Mouse (Mus musculus) embryonic facial prominence, embryonic 12.5 days (tissue): ENCODE measurements around the gene Hrg. TPM values are rescaled to one million over a fixed set of nuclear protein-coding genes. Genes with fewer than 3 reads are reported as not detected.
"Not testable (repeated sequence)": the region's sequence is repeated elsewhere in the genome, so short reads cannot be mapped to it uniquely, and the experiment has no call there.

Experiments
- ATAC-seq: fragments of 200-750 bp; cut with Nextera tagmentation; 2 replicates; pipeline ENCODE4 v1.8.0; 2017; ENCODE audit not compliant: insufficient number of reproducible peaks, insufficient read depth, low FRiP score, low TSS enrichment
- H3K27ac ChIP-seq: fragments of 300-500 bp; sonication (generic); 2 replicates; pipeline ENCODE4 v1.5.1; 2016; ENCODE audit warnings: mild to moderate bottlenecking
- H3K27me3 ChIP-seq: fragments of 300-500 bp; sonication (generic); 2 replicates; pipeline ENCODE4 v1.6.1; 2016; ENCODE audit warnings: mild to moderate bottlenecking, moderate library complexity
- H3K36me3 ChIP-seq: fragments of 300-500 bp; sonication (generic); 2 replicates; pipeline ENCODE4 v1.6.1; 2016; ENCODE audit warnings: mild to moderate bottlenecking
- H3K4me1 ChIP-seq: fragments of 300-500 bp; sonication (generic); 2 replicates; pipeline ENCODE4 v1.6.1; 2016
- H3K4me2 ChIP-seq: fragments of 300-500 bp; sonication (generic); replicated peaks from 2 replicates; pipeline ENCODE4 v1.6.1; 2016; ENCODE audit warnings: mild to moderate bottlenecking, moderate library complexity
- H3K4me3 ChIP-seq: fragments of 300-500 bp; sonication (generic); 2 replicates; pipeline ENCODE4 v1.5.1; 2016; ENCODE audit warnings: mild to moderate bottlenecking
- H3K9ac ChIP-seq: fragments of 300-500 bp; sonication (generic); 2 replicates; pipeline ENCODE4 v1.6.1; 2016; ENCODE audit warnings: mild to moderate bottlenecking, moderate library complexity
- H3K9me3 ChIP-seq: fragments of 300-500 bp; sonication (generic); 2 replicates; pipeline ENCODE4 v1.6.1; 2016; ENCODE audit warnings: mild to moderate bottlenecking, moderate library complexity
- WGBS: fragments of 180-500 bp; shearing (Covaris S2); methylation state at CpG from one replicate; pipeline ENCODE4 v1.1.7; 2016; 5-methylcytosine and 5-hydroxymethylcytosine counted together
- polyA plus RNA-seq: library from polyadenylated mRNA; unstranded; fragments of >200 nt; fragmentation: Nextera tagmentation; extraction: Ambion mirVana; gene quantifications from 2 replicates; pipeline ENCODE4 v1.2.1, GENCODE M21; 2016

Gene Hrg
- polyA plus RNA-seq, 1 experiment from 2014 or later = not detected

- H3K4me3 ChIP-seq = no peak overlapping the region
- no peak for ATAC-seq
- H3K9me3 ChIP-seq = no peaks in the 10 kb centered on the region
- H3K36me3 ChIP-seq = no peaks in the 10 kb centered on the region
- H3K9ac ChIP-seq = no peak overlapping the region
- H3K4me1 ChIP-seq = no peaks in the 10 kb centered on the region
- H3K27ac ChIP-seq = no peak overlapping the region
- no peaks in the 10 kb centered on the region for H3K27me3 ChIP-seq
- no peak overlapping the region for H3K4me2 ChIP-seq
Measured at GRCm38 (mm10) chr16:22963293-22963692, 12.4 kb downstream of the Hrg start.

GRCm38 (mm10) chr16:22967383-22968030, 16.6 kb downstream of the Hrg start:
- whole genome bisulfite sequencing = 53% methylated on average over 1 of the region's 1 CpGs
- Histone ChIP-seq H3K27me3 (no peaks in the 10 kb centered on the region), H3K36me3 (no peaks in the 10 kb centered on the region), H3K9me3 (no peaks in the 10 kb centered on the region), H3K4me3 (no peak overlapping the region), H3K9ac (no peak overlapping the region), H3K4me2 (no peak overlapping the region), H3K27ac (no peak overlapping the region), H3K4me1 (no peaks in the 10 kb centered on the region)
- no peak for ATAC-seq

GRCm38 (mm10) chr16:22996951-22997350, 46.1 kb downstream of the Hrg start:
- WGBS = 93% methylated on average over 3 of the region's 3 CpGs
- not testable (repeated sequence) for H3K4me1 ChIP-seq, H3K36me3 ChIP-seq, H3K4me3 ChIP-seq, ATAC-seq, H3K9me3 ChIP-seq, H3K9ac ChIP-seq, H3K27ac ChIP-seq, H3K4me2 ChIP-seq, H3K27me3 ChIP-seq

Other genes with a start within 250 kb of the Hrg start
- gene Crygs, start 139.5 kb upstream of the Hrg start, polyA plus RNA-seq = 0.62 and 0.88 TPM in 2 replicates
- 33.8 and 35.2 TPM in 2 replicates for gene Tbccd1, start 93.4 kb upstream of the Hrg start, polyA plus RNA-seq
- gene Dnajb11, start 93.2 kb upstream of the Hrg start, polyA plus RNA-seq = 97.9 and 102 TPM in 2 replicates
- gene Ahsg, start 59.8 kb upstream of the Hrg start, polyA plus RNA-seq = not detected in 2 replicates
- not detected in 2 replicates for gene Fetub, start 32.7 kb upstream of the Hrg start, polyA plus RNA-seq
- gene Kng2, start 78.4 kb downstream of the Hrg start, polyA plus RNA-seq = not detected in 2 replicates
- 0.14 TPM in 1 of 2 replicates, not detected in the other for gene Kng1, start 106.8 kb downstream of the Hrg start, polyA plus RNA-seq
- gene Eif4a2, start 156.4 kb downstream of the Hrg start, polyA plus RNA-seq = 243 and 251 TPM in 2 replicates
- gene Rfc4, start 176.7 kb downstream of the Hrg start, polyA plus RNA-seq = 139 and 150 TPM in 2 replicates
- not detected in 2 replicates for gene Adipoq, start 195.5 kb downstream of the Hrg start, polyA plus RNA-seq